Mouse (Mus musculus) neural tube, embryonic 10.5 days (tissue): Measurements from ENCODE around the gene Rhd.
A peak's percentile ranks its signal among the peaks of the same experiment; 100 is the strongest.

Experiments used
- DNase-seq: peaks from one replicate; pipeline ENCODE4 v3.0.0-alpha.2; 2017; ENCODE audit warnings: low spot score; ENCODE audit errors: extremely low spot score

The Rhd gene

GRCm38 (mm10) chr4:134856501-134856900, 7.8 kb upstream of the Rhd start:
- no peak for DNase-seq

- no peak for DNase-seq
Observed at GRCm38 (mm10) chr4:134858494-134858893, 5.8 kb upstream of the Rhd start.

GRCm38 (mm10) chr4:134861884-134862283, 2.5 kb upstream of the Rhd start:
- no peak for DNase-seq

GRCm38 (mm10) chr4:134862996-134863395, 1.3 kb upstream of the Rhd start:
- no peak for DNase-seq

GRCm38 (mm10) chr4:134865340-134865739, 1.0 kb downstream of the Rhd start:
- DNase-seq, result no peak

- DNase-seq, result no peak
Observed at GRCm38 (mm10) chr4:134865789-134866188, 1.5 kb downstream of the Rhd start.

GRCm38 (mm10) chr4:134867213-134867612, 2.9 kb downstream of the Rhd start:
- no peak for DNase-seq

GRCm38 (mm10) chr4:134867661-134868060, 3.3 kb downstream of the Rhd start:
- no peak for DNase-seq

GRCm38 (mm10) chr4:134868065-134868464, 3.7 kb downstream of the Rhd start:
- DNase-seq, result no peak

- no peak for DNase-seq
Observed at GRCm38 (mm10) chr4:134868490-134868889, 4.2 kb downstream of the Rhd start.

- no peak for DNase-seq
Observed at GRCm38 (mm10) chr4:134869068-134869730, 4.9 kb downstream of the Rhd start.

- DNase-seq, result no peak
Observed at GRCm38 (mm10) chr4:134869815-134870375, 5.6 kb downstream of the Rhd start.

GRCm38 (mm10) chr4:134871477-134871876, 7.1 kb downstream of the Rhd start:
- DNase-seq, result no peak

GRCm38 (mm10) chr4:134871950-134872349, 7.6 kb downstream of the Rhd start:
- no peak for DNase-seq

GRCm38 (mm10) chr4:134876171-134876570, 11.8 kb downstream of the Rhd start:
- no peak for DNase-seq

- DNase-seq, result peak; percentile 68
Observed at GRCm38 (mm10) chr4:134879410-134879981, 15.2 kb downstream of the Rhd start.

- no peak for DNase-seq
Observed at GRCm38 (mm10) chr4:134880041-134880440, 15.7 kb downstream of the Rhd start.

GRCm38 (mm10) chr4:134883266-134883665, 18.9 kb downstream of the Rhd start:
- DNase-seq, result no peak

GRCm38 (mm10) chr4:134883808-134884207, 19.5 kb downstream of the Rhd start:
- DNase-seq, result no peak

- DNase-seq, result no peak
Observed at GRCm38 (mm10) chr4:134884364-134884763, 20.0 kb downstream of the Rhd start.

- DNase-seq, result no peak
Observed at GRCm38 (mm10) chr4:134892096-134892495, 27.8 kb downstream of the Rhd start.

- no peak for DNase-seq
Observed at GRCm38 (mm10) chr4:134897256-134897655, 32.9 kb downstream of the Rhd start.

GRCm38 (mm10) chr4:134901126-134901525, 36.8 kb downstream of the Rhd start:
- no peak for DNase-seq
